Mouse (Mus musculus) spleen, postnatal 36 days (tissue): Measurements from ENCODE around the gene Bicdl2.

Experiments
- DNase-seq, 2 experiments: peaks; one replicate each; pipeline ENCODE4 v3.0.0; 2022; ENCODE audit warnings: low spot score in 2 of 2, mixed read lengths in 1 of 2

Bicdl2 gene

GRCm38 (mm10) chr17:23674271-23674952 lies 14.1 kb downstream of the Bicdl2 start:
- no peak for DNase-seq

GRCm38 (mm10) chr17:23675127-23675526 lies 14.8 kb downstream of the Bicdl2 start:
- no peak for DNase-seq

- no peak for DNase-seq
These were observed 15.4 kb downstream of the Bicdl2 start for GRCm38 (mm10) chr17:23675564-23676281.

- DNase-seq = no peak
These were observed 16.2 kb downstream of the Bicdl2 start for GRCm38 (mm10) chr17:23676473-23677031.

GRCm38 (mm10) chr17:23677236-23677679 lies 17.0 kb downstream of the Bicdl2 start, which contains the start of gene Tnfrsf12a:
Tnfrsf12a (minus strand) TSS chr17:23677468.
- DNase-seq = peak; percentile 86 to 89

GRCm38 (mm10) chr17:23679127-23679835 lies 19.0 kb downstream of the Bicdl2 start, which contains the start of gene Cldn6:
Cldn6 (plus strand) TSS chr17:23679249.
- no peak for DNase-seq

- no peak for DNase-seq
These were observed 20.0 kb downstream of the Bicdl2 start for GRCm38 (mm10) chr17:23680336-23680735.

GRCm38 (mm10) chr17:23681086-23681485 lies 20.8 kb downstream of the Bicdl2 start:
- no peak for DNase-seq

- DNase-seq = no peak
These were observed 21.8 kb downstream of the Bicdl2 start for GRCm38 (mm10) chr17:23682092-23682491.

GRCm38 (mm10) chr17:23682530-23682929 lies 22.2 kb downstream of the Bicdl2 start:
- no peak for DNase-seq

- DNase-seq = no peak
These were observed 22.9 kb downstream of the Bicdl2 start for GRCm38 (mm10) chr17:23683226-23683625.

- no peak for DNase-seq
These were observed 23.8 kb downstream of the Bicdl2 start, which contains the start of gene Cldn9 for GRCm38 (mm10) chr17:23683856-23684672. Cldn9 (minus strand) TSS chr17:23684026.

- DNase-seq = no peak
These were observed 34.2 kb downstream of the Bicdl2 start for GRCm38 (mm10) chr17:23694491-23694890.

- no peak for DNase-seq
These were observed 35.5 kb downstream of the Bicdl2 start for GRCm38 (mm10) chr17:23695801-23696200.

- no peak for DNase-seq
These were observed 39.1 kb downstream of the Bicdl2 start for GRCm38 (mm10) chr17:23699131-23700077.

- peak; percentile 83 to 84 for DNase-seq
These were observed 39.8 kb downstream of the Bicdl2 start for GRCm38 (mm10) chr17:23700079-23700478.

GRCm38 (mm10) chr17:23703301-23703700 lies 43.0 kb downstream of the Bicdl2 start:
- no peak for DNase-seq

GRCm38 (mm10) chr17:23704741-23705140 lies 44.4 kb downstream of the Bicdl2 start:
- no peak for DNase-seq

GRCm38 (mm10) chr17:23705525-23706104 lies 45.3 kb downstream of the Bicdl2 start:
- DNase-seq = no peak
